Mouse (Mus musculus) heart, embryonic 11.5 days (tissue): ENCODE data around the gene Ptpn21. TPM values are rescaled to one million over a fixed set of nuclear protein-coding genes. Genes with fewer than 3 reads are reported as not detected.

Experiments used
- ATAC-seq: fragments of 200-750 bp; cut with Nextera tagmentation; replicated peaks from 2 replicates; pipeline ENCODE4 v1.8.0; 2017; ENCODE audit warnings: moderate library complexity; ENCODE audit not compliant: insufficient number of reproducible peaks, low FRiP score, low TSS enrichment
- H3K27ac ChIP-seq: fragments of 300-500 bp; sonication (generic); 2 replicates; pipeline ENCODE4 v1.5.1; 2014; ENCODE audit warnings: mild to moderate bottlenecking, low read depth, low read length
- H3K27me3 ChIP-seq: fragments of 300-500 bp; sonication (generic); 2 replicates; pipeline ENCODE4 v1.6.1; 2014; ENCODE audit warnings: mild to moderate bottlenecking, low read length, mixed read lengths; ENCODE audit not compliant: control insufficient read depth, insufficient read depth
- H3K36me3 ChIP-seq: fragments of 300-500 bp; sonication (generic); 2 replicates; pipeline ENCODE4 v1.6.1; 2014; ENCODE audit warnings: mild to moderate bottlenecking, low read length, moderate library complexity, mixed read lengths; ENCODE audit not compliant: control insufficient read depth, insufficient read depth
- H3K4me1 ChIP-seq: fragments of 300-500 bp; sonication (generic); 2 replicates; pipeline ENCODE4 v1.6.1; 2014; ENCODE audit warnings: low read length; ENCODE audit not compliant: control insufficient read depth, insufficient read depth
- H3K4me2 ChIP-seq: fragments of 300-500 bp; sonication (generic); 2 replicates; pipeline ENCODE4 v1.6.1; 2014; ENCODE audit warnings: mild to moderate bottlenecking, moderate library complexity
- H3K4me3 ChIP-seq: fragments of 300-500 bp; sonication (generic); 2 replicates; pipeline ENCODE4 v1.5.1; 2014; ENCODE audit warnings: low read depth, low read length
- H3K9ac ChIP-seq: fragments of 300-500 bp; sonication (generic); 2 replicates; pipeline ENCODE4 v1.6.1; 2014; ENCODE audit warnings: mild to moderate bottlenecking, low read depth, low read length, moderate library complexity
- H3K9me3 ChIP-seq: fragments of 300-500 bp; sonication (generic); replicated peaks from 2 replicates; pipeline ENCODE4 v1.6.1; 2016; ENCODE audit warnings: low read length; ENCODE audit not compliant: control insufficient read depth
- WGBS: fragments of 180-500 bp; shearing (Covaris S2); extraction: QIAGEN DNeasy Blood & Tissue Kit; methylation state at CpG from one replicate; pipeline ENCODE4 v1.1.7; 2014; ENCODE audit not compliant: insufficient replicate concordance; 5-methylcytosine and 5-hydroxymethylcytosine counted together
- polyA plus RNA-seq: library from polyadenylated mRNA; unstranded; fragments of >200 nt; fragmentation: Nextera tagmentation; extraction: Ambion mirVana; gene quantifications from 2 replicates; pipeline ENCODE4 v1.2.1, GENCODE M21; 2014

Ptpn21 gene
- polyA plus RNA-seq, 1 experiment from 2014 or later = 13.0 TPM

- Histone ChIP-seq H3K4me1 (peaks cover 10% of the 10 kb centered on the region), H3K4me2 (peak within 1 kb of the TSS; percentile 69), H3K9ac (peak within 1 kb of the TSS; percentile 94), H3K27ac (peak within 1 kb of the TSS; percentile 88), H3K36me3 (0 out of 2 replicates have a peak, but pooled peaks cover 3% of the 10 kb centered on the region), H3K27me3 (no peaks in the 10 kb centered on the region), H3K4me3 (peak within 1 kb of the TSS; percentile 89), H3K9me3 (no peaks in the 10 kb centered on the region)
- WGBS = under 1% methylated on average over 82 of the region's 87 CpGs
- ATAC-seq = peak; percentile 87
These were observed 9.7 kb upstream of the Ptpn21 start, which contains the start of gene Zc3h14 for GRCm38 (mm10) chr12:98746746-98747379. TSS of gene Zc3h14 (plus strand) at chr12:98746964.

GRCm38 (mm10) chr12:98746131-98746530, 8.9 kb upstream of the Ptpn21 start:
- 0 out of 2 replicates have a peak, but pooled peaks cover 3% of the 10 kb centered on the region for H3K36me3 ChIP-seq
- 7% methylated on average over 2 of the region's 2 CpGs for WGBS
- H3K4me2 ChIP-seq = peak overlapping the region; percentile 20; the same call in 1 of the 2 replicates
- H3K9ac ChIP-seq = no peak overlapping the region
- H3K4me3 ChIP-seq = no peak overlapping the region
- H3K4me1 ChIP-seq = peaks cover 10% of the 10 kb centered on the region
- H3K27me3 ChIP-seq = no peaks in the 10 kb centered on the region
- peak; percentile 56; the same call in 1 of the 2 replicates for ATAC-seq
- no peaks in the 10 kb centered on the region for H3K9me3 ChIP-seq
- no peak overlapping the region for H3K27ac ChIP-seq

- Histone ChIP-seq H3K27me3 (no peaks in the 10 kb centered on the region), H3K27ac (no peak overlapping the region), H3K4me1 (peaks cover 10% of the 10 kb centered on the region), H3K36me3 (0 out of 2 replicates have a peak, but pooled peaks cover 2% of the 10 kb centered on the region), H3K4me3 (no peak overlapping the region), H3K9me3 (no peaks in the 10 kb centered on the region), H3K9ac (no peak overlapping the region), H3K4me2 (no peak overlapping the region)
- no peak for ATAC-seq
- 56% methylated on average over 4 of the region's 4 CpGs for WGBS
These were observed 8.4 kb upstream of the Ptpn21 start for GRCm38 (mm10) chr12:98745626-98746025.

GRCm38 (mm10) chr12:98741011-98741501, 3.9 kb upstream of the Ptpn21 start:
- ATAC-seq = no peak

GRCm38 (mm10) chr12:98737801-98738350, 671 bp upstream of the Ptpn21 start:
- peak overlapping the region; percentile 90 for H3K4me3 ChIP-seq
- peaks cover 11% of the 10 kb centered on the region for H3K4me1 ChIP-seq
- H3K4me2 ChIP-seq = peak overlapping the region; percentile 65
- no peaks in the 10 kb centered on the region for H3K27me3 ChIP-seq
- 0 out of 2 replicates have a peak, but pooled peaks have one; percentile 37 for ATAC-seq
- H3K9me3 ChIP-seq = no peaks in the 10 kb centered on the region
- H3K27ac ChIP-seq = peak overlapping the region; percentile 95
- H3K36me3 ChIP-seq = no peaks in the 10 kb centered on the region
- 10% methylated on average over 7 of the region's 7 CpGs for WGBS
- H3K9ac ChIP-seq = peak overlapping the region; percentile 97

More at GRCm38 (mm10) chr12:98741011-98741501, 3.9 kb upstream of the Ptpn21 start:
- Histone ChIP-seq H3K27me3 (no peaks in the 10 kb centered on the region), H3K4me3 (no peak overlapping the region), H3K4me2 (no peak overlapping the region), H3K9ac (no peak overlapping the region), H3K4me1 (0 out of 2 replicates have a peak, but pooled peaks cover 6% of the 10 kb centered on the region), H3K9me3 (no peaks in the 10 kb centered on the region), H3K36me3 (no peaks in the 10 kb centered on the region), H3K27ac (no peak overlapping the region)
- WGBS = 55% methylated on average over 3 of the region's 3 CpGs

- no peak overlapping the region for H3K27ac ChIP-seq
- peaks cover 11% of the 10 kb centered on the region for H3K4me1 ChIP-seq
- peak overlapping the region; percentile 80 for H3K9ac ChIP-seq
- WGBS = 9% methylated on average over 22 of the region's 22 CpGs
- no peak for ATAC-seq
- no peaks in the 10 kb centered on the region for H3K27me3 ChIP-seq
- 0 out of 2 replicates have a peak, but pooled peaks cover 5% of the 10 kb centered on the region for H3K36me3 ChIP-seq
- H3K9me3 ChIP-seq = no peaks in the 10 kb centered on the region
- H3K4me3 ChIP-seq = peak overlapping the region; percentile 65
- H3K4me2 ChIP-seq = peak overlapping the region; percentile 91
These were observed 2.1 kb downstream of the Ptpn21 start for GRCm38 (mm10) chr12:98734880-98735801.

GRCm38 (mm10) chr12:98734246-98734879, 2.8 kb downstream of the Ptpn21 start:
- WGBS = under 1% methylated on average over 30 of the region's 30 CpGs
- Histone ChIP-seq H3K27ac (peak overlapping the region; percentile 55; the same call in 1 of the 2 replicates), H3K4me3 (peak overlapping the region; percentile 65), H3K9me3 (no peaks in the 10 kb centered on the region), H3K4me1 (peaks cover 11% of the 10 kb centered on the region), H3K27me3 (no peaks in the 10 kb centered on the region), H3K36me3 (0 out of 2 replicates have a peak, but pooled peaks cover 5% of the 10 kb centered on the region), H3K9ac (peak overlapping the region; percentile 80), H3K4me2 (peak overlapping the region; percentile 91)
- ATAC-seq = peak; percentile 73; the same call in 1 of the 2 replicates
